Mouse (Mus musculus) cerebellum, adult 2 months (tissue): ENCODE results near the gene Spock1.

Source experiments
- CTCF ChIP-seq: fragments of 200-500 bp; IDR thresholded peaks from 2 replicates; pipeline ENCODE4 v1.5.1; 2011; ENCODE audit warnings: low read depth, mild to moderate bottlenecking, control low read depth, low read length, moderate library complexity, borderline replicate concordance; ENCODE audit not compliant: insufficient read depth
- POLR2A ChIP-seq: fragments of 200-500 bp; IDR thresholded peaks from 2 replicates; pipeline ENCODE4 v1.6.1; 2011; ENCODE audit warnings: low read length, control low read depth, borderline replicate concordance; ENCODE audit not compliant: insufficient read depth

DNA sequence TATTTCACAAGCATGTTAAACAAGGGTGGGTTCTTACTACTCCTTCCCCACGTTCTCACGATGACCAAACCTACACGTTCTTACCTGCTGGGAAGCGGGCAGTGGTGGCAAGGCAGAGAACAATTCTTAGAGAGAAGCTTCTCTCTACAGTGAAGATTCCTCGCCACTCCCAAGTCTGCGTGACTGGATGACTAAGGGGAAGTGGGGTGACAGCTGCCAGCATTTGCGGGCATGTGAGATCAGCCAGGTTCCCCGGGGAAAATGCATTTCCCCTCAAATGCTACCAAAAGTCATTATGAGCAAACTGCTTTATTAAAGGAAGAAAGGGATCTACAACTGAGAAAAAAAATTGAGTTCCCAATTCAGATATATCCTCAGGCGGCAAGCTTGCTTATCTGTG, 18.4 kb downstream of the Spock1 start:
- TF ChIP-seq CTCF (no peak), POLR2A (no peak)
